Mouse (Mus musculus) embryo, embryonic 10 days (tissue): ENCODE data around the gene Gm2244.
"Not testable (repeated sequence)": the region's sequence is repeated elsewhere in the genome, so short reads cannot be mapped to it uniquely, and the experiment has no call there.

ENCODE experiments used
- DNase-seq: peaks from one replicate; pipeline ENCODE4 v3.0.0-alpha.2; 2015; ENCODE audit warnings: low spot score

Gene Gm2244

DNA sequence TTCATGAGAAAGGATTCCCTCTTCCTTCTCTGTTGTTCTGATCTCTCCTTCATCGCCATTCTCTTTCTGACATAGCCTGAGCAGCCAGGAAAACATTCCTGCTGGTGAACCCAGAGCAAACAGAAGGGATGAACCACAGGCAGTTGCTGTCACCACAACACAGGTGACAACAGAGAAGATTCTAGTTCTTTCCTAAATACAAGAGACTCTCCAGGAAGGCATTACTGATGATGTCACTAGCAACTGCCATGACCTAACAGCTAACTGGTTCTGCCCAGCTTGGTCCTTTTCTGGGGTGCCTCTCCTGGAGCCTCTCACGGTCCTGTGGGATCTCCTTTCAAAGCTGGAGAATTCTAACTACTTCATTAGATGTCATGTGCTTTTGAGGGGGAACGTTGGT lies at the start of gene Gm2244:
Gene Gm2244 (minus strand): TSS at position 101 of the 400 bp plus-strand sequence.
- DNase-seq = not testable (repeated sequence)

DNA sequence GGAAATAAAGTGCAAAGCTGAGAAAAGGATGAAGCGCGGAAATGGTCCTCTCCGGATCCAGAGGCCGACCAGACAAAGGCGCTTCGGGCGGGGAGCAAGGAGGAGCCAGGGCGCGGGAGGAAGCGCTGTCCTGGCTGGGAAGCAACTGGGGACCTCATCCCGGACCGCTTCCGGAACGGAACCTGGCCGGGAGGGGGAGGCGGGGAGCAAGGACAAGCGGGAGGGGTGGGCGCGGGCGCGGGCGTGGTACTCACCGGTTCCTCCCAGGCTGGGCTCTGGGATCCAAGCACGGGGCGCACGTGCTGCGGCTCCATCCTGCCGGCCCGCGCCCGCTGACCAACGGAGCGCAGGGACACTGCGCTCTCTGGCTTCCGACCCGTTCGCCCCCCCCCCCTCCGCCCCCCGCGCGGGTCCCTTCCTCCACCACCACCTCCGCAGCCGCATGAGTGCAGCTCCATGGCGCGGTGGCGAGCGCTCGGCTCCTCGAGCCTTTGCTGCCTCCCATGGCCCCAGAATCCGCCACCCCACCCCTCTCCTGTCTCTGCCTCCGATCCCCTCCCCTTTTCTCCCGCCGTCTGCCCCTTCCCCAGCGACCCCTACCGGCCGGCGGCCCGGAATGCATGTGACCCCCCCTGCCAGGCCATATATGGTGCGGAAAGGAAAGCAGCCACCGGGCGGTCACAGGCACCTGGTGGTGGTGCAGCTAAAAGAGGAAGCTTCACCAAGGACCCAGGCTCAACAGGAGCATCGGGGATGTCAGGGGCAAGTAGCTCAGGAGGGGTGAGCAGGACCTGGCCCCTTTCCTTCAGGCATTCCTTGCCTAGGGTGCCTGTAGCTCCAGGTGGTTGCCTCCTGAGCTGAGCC lies 35.3 kb upstream of the Gm2244 start, which contains the start of gene Gm2237:
Gene Gm2237 (minus strand): TSS at position 332 of the 864 bp plus-strand sequence.
- DNase-seq = peak; percentile 5
